Mouse (Mus musculus): ENCODE measurements around the gene Frmd4a.
"Not testable (repeated sequence)": the region's sequence is repeated elsewhere in the genome, so short reads cannot be mapped to it uniquely, and the experiment has no call there.

Gene Frmd4a

DNA sequence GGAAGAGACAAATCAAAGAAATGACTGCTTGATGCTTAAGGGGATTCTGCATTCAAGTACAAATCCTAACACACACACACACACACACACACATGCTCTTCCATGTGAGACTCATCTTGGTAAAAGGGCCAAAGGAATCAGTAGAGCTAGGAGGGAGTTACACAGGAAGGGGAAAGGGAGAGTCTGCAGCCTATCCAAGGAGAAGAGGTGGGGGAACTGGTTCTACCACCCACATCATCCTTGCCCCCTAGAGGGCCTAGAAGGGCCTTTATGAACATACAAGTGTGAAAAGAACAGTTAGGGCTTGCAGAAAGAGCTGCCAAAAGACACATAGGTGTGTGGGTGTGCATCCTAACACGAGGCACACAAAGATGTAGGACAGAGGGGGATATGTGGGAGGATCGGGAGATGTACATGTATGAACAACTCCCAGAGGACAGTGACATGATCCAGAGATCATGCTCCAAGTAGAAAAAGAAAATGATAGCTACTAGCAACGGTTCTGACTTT lies 576.4 kb downstream of the Frmd4a start:
- DNase-seq = no peak

DNA sequence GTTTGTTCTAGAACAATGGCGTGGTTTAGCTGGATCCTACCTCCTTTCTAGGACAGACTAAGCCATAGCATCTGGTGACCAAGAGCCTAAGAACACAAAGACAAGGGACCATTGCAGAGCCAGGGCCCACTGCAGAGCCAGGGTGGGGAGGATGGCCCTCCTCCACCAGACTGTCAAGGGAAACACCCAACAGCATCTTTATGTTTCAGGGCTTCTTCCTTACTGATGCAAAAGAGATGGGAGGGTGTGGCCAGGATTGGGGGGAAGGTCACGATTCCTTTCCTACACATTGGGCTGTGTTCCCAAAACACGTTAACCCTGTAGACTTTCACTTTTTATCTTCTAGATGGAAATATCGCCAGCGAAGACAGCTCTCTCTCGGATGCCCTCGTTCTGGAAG lies 579.5 kb downstream of the Frmd4a start:
- DNase-seq = no peak

DNA sequence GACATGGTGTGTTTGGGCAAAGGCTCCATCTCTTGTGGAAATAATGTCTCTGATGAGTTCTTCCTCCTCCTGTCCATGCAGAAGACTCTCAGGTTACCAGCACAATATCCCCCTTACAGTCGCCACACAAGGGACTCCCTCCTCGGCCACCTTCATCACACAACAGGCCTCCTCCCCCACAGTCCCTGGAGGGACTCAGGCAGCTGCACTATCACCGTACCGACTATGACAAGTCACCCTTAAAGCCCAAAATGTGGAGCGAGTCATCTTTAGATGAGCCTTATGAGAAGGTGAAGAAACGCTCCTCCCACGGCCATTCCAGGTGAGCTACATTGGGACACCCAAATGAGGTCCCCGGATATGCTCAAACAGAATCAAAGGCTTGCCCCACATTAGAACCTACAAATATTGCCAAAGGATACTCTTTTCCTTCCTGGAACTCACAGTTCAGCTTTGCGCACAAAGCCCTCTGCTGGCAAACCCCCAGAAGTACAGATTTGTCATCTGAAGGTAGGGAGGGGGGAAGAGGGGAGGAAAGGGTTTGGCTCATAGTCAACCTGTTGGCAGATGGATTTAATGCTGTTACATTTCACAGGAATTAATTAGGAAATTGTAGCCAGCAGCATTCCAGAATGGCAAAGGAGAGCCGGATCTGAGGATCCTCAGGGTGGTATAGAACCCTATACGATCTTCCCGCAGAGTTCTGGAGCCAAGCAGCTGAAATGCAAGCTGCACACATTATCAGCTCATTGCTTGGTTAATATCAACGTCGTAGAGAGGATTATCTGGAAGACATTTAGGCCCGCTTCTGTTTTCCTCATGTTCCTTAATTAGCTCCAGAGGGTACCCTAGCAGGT lies 583.7 kb downstream of the Frmd4a start:
- DNase-seq = peak; percentile 75 to 89

DNA sequence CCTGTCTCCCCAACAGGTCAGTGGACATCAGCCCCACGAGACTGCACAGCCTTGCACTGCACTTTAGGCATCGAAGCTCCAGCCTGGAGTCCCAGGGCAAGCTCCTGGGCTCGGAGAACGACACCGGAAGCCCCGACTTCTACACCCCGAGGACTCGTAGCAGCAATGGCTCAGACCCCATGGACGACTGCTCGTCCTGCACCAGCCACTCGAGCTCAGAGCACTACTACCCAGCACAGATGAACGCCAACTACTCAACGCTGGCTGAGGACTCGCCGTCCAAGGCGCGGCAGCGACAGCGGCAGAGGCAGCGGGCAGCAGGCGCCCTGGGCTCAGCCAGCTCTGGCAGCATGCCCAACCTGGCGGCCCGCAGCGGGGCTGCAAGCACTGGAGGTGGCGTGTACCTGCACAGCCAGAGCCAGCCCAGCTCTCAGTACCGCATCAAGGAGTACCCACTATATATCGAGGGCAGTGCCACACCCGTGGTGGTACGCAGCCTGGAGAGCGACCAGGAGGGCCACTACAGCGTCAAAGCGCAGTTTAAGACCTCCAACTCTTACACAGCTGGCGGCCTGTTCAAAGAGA lies 585.9 kb downstream of the Frmd4a start:
- peak in 1 of 2 experiments; percentile 41 for DNase-seq

DNA sequence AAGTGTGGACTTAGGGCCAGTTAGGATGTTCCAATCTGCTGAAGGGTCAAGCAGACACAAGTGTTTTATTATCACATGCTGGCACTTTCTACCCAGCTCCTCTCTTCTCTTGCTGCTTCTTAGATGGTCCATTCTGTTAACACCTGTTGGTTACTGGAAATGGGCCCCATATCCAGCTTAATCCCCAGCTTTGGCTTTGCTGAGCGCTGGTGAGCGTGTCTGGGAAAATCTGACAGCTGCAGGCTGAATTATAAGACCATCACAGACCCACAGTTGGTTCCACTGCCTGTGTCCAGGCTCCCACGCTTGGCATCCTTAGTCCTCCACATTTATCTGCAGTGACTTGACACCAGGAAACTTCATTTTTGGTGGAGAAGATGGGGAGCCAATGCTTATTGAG lies 589.0 kb downstream of the Frmd4a start:
- DNase-seq = no peak

DNA sequence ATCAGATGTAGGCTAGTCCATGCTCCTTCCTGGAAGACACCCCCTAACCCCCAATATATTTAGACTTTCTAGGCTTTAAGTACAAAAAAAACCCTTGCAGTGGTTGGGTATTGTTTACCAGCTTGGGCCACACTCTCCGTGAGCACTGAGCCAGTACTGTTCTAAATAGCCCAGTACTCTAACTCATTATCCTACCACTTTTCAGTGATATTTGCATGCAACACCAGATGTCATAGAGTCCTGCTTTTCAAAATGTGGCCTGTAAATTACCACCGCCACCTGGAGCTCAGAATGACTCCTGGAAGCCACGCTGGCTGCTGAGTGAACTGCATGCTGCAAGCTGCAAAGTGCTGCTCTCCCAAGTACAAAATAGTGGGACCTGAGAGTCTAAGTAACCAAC lies 590.7 kb downstream of the Frmd4a start:
- no peak for DNase-seq

DNA sequence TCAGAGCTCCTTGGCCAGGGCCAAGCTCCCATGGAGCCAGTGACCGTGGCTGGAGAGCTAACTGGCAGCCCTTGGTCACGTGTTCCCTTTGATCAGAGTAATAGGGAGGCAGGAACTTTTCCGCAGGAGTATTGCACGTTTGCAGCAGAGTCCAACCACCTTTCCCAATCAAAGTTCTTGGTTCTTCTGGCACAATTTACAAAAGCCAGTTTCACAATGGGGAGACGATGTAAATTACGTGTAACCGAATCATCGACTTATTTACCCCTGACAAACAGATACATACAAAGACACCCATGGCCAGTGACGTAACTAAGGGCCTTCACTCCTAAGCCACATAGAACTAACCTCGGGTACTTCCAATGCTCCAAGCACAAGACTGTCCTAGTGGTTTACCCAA lies 591.9 kb downstream of the Frmd4a start:
- DNase-seq = no peak

DNA sequence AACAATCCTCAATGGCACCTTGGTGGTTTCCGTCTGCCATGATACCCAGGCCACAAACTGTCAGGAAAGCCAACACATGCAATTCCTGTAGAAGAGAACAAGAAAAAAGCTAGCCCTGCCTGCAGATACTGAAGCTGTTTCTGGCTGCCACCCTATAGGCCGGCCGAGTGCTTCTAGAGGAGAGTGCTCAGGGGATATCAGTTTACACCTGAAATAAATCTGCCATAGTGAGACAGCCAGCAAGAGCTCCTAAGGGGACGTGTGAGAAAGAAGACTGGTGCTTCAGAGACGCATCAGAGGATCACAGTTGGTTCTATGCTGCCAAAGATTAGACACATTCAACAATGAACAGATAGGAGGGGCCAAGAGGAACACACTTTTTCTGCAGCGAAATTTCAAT lies 593.8 kb downstream of the Frmd4a start:
- DNase-seq = no peak

DNA sequence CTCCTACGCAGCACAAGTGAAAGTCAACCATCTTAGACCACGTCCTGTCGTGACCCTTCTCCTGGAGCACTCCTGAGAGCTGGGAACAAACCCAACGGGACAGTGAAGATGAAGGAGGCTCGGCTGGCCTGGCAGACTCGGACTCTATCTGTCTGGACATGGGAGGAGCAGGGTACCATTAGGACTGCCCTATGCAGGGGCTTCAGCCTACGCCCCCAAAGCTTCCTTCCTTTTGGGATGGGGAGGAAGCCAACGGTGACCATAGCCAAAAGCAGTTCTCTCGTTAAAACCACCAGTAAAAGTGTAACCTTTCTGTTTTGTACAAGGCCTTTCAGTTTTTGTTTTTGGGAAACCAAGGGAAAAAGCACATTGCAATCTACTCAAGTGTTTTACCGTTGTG lies 594.2 kb downstream of the Frmd4a start:
- DNase-seq = no peak

DNA sequence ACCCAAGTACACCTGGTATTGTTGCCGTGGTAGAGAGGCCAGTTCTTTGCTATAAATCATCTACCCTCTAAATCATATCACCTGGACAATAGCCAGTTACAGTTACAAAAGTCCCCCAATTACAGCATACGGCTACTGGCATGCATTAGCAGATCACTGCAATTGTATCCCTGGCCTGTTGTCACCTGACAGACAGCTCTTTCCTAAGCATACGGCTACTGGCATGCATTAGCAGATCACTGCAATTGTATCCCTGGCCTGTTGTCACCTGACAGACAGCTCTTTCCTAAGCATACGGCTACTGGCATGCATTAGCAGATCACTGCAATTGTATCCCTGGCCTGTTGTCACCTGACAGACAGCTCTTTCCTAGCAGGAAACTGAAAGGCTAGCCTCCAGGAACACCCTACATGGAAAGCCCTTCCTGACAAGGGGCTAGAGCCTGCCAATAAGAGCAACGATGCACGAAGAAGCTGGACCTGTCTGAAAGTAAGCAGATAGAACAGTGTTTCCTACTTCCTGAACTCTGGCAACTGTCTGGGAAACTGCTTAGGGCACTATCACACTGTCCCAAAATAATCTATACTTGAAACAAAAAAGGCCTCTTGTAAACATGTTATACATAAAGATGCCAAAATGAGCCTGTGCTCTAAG lies 596.9 kb downstream of the Frmd4a start:
- not testable (repeated sequence) for DNase-seq

DNA sequence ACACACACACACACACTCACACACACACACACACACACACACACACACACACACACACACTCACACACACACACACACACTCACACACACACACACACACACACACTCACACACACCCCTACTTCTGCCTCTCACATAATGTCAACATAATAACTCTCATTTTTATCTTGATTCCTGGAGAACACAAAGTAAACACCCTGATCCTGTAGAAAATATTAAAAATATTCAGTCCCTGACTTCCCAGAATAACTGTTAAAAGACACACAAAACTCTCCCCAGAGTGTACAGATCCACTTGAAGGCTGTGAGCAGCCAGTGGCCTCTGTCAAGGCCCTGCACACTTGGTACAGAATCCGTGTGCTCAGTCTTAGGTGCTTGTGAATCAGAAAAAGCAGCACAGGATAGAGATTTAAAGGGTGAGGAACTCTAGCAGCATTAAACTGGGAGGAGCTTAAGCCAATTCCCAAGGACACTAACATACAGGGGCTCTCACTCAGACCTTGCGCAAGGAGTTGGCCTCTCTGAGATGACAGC lies 597.6 kb downstream of the Frmd4a start:
- DNase-seq = no peak

DNA sequence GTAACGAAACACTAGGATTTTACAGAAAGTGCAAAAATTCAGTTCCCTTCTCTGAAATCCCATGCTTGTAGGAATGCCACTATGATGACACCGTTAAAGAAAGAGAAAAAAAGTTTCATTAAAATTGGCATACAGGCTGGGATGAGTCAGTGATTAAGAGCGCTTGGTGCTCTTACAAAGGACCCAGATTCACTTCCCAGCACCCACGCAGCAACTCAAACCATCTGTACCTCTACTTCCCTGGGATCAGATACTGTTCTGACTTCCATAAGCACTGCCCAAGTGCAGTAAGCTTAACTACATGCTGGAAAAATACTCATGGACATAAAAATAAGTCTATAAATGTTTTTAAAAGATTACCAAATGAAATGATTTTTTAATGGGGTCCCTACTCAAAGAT lies 599.5 kb downstream of the Frmd4a start:
- no peak for DNase-seq

DNA sequence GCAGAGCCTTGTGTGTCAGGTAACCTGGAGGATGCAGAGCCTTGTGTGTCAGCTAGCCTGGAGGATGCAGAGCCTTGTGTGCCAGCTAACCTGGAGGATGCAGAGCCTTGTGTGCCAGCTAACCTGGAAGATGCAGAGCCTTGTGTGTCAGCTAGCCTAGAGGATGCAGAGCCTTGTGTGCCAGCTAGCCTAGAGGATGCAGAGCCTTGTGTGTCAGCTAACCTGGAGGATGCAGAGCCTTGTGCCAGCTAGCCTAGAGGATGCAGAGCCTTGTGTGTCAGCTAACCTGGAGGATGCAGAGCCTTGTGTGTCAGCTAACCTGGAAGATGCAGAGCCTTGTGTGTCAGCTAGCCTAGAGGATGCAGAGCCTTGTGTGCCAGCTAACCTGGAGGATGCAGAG lies 601.6 kb downstream of the Frmd4a start:
- peak in 1 of 2 experiments; percentile 59 for DNase-seq

DNA sequence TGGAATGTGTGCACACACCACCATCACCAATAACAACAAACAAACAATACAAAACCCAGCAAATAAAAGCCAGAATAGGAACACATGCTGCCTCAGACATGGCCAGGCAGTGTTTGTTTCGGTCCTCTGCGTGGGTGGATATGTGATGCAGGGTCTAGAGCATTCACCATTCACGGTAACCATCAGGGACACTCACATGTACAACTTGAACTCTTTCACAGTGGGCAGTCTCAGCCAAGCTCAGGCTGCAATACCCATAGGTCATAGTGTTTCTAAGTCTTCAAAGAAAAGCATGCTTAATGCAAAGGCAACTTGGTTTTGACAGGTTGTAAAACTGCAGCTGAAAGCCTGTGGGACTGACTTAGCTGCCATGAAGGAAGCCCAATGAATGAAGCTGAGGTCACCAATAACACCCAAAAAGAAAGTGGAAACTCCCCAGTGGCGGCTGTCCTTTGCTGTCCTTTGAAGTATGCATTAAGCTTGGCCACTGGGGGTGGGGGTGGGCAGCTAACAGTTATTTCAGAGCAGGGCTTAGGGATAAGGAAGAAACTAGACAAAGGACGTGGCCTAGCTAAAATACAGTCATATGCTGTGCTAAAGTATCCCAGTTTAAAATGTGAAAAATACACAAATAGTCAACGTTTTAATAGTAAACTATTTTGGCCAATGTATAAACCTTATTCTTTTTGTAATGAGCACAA lies 602.5 kb downstream of the Frmd4a start:
- DNase-seq = no peak

DNA sequence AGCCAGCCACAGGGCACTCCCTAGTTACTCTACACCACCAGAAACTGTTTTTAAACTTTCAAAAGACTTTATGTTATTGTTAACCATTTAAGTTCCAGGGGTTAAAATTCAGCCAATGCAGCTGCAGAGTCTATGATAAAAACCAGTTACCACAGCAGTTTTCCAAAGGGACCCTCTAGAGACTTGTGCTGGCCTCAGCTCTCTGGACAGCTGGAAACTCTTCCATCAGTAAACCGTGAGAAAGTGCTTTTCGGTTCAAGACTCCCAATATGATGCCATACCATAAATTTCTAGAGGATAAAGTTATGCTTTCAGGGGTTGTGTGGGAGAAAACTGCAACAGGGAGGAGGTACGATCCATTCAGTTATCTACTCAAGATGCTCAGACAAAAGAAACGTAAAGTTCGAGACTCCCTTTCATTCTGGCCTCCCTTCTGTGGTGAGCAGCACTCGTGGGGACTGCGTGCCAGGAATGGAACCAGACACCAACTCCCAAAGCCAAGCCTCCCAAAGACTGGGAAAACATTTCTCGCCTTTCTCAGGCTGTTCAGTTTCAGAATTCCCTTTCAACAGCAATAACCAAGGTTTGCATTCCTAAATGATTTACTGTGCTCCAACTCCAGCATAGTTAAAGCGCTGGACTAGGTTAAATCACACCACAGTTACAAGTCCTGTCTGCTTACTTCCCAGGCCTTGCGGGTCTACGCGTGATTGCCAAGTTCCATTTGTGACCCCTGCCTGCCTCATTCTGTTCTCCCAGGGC lies 603.3 kb downstream of the Frmd4a start:
- no peak for DNase-seq

DNA sequence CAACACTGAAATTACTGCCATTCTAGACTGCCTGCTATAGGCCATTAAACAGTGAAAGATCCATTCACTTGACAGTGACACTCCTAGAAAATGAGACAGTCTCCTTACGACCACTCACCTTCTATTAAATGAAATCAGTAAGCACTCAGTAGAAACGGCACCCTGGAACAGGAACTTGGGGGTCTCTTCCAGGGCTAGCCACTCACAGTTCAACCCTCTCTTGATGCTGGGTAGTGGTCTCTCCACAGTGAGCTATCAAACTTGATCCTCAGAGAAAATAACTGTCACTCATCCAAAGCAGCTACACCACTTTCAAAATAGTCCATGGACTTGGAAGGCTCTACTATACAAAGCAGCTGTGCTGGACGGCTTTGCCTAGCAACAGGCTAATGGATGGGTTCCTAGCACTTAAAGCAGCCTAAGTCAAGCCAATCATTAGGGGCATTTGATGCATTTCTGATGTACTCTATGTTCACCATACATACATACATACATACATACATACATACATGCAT lies 604.0 kb downstream of the Frmd4a start:
- DNase-seq = no peak

DNA sequence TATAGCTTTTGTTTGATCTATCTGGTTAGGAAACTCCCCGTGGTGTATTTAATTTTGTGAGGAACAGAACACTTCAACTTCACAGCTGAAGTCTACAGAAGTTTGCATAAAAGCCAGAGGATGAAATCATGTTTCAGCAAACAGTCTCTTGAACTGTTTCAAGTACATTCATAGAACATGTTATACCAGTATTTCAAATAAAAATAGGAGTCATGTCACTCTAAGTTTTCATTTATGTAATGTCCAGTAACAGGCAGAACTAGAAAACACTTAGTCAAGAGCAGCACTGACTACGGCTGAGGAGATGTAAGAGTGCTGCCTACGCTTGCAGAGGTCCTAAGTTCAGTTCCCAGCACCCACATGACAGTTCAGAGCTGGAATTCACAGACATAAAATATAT lies 609.4 kb downstream of the Frmd4a start:
- DNase-seq = no peak

DNA sequence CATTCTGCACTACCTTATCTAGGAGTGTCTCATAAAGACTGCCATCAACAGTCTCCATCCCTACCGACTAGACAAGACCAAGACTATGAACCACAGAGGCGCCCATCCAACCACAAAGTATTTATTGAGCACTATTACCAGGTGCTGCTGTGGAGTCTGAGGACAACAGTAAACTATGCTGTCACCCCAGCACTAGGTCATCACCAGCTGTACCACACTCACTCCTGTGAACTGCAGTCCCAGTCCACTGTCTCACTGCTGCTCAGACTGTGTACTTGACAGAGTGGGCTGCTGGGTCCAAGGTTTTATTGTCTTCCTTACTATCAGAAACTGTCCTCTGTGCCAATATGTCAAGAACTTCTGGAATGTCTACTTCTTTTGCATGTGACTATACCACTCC lies 611.4 kb downstream of the Frmd4a start:
- DNase-seq = no peak

DNA sequence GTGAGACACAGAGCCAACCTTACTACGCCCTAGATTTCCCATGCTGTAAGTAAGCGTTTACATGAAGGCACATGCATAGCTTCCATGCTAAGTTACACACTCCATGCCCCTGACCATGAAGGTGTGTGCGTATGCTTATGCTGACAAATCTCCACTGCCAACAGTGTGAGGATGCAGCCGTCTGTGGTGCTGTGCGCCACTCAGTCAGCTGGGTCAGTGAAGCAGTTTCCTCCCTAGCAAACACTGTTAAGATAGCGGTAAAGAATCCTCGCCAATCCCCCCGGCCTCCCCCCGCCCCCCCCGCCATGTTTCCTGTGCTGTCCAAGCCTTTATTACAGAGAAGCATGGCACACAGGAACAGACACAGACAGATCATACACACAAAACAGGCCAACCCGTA lies 612.0 kb downstream of the Frmd4a start:
- no peak for DNase-seq

DNA sequence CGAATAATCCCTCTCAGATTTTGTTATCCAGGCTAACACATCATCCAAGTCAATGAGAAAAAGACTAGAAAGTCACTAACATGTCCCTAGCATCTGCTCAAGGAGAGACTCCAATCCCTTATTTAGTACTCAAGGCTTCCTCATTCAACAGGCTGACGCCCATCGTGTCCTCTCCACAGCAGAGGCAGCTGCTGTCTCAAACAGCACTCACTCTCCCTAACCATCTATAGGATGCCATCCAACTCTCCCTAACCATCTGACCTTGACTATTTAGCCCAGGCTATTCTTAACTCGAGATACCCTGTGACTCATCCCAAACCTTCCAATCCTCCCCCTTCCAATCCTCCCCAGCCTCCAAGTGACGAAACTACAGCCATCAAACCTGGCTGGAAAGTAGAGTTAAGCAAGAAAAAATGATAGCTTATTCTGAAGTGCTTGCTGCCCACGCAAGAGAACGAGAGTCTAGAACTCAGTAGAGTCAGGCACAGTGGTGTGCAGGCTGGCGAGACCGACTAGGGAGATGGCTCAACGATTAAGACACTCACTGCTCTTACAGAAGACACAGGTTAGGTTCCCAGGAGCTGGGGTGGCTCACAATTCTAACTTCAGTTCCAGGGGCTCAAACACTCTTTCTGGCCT lies 612.8 kb downstream of the Frmd4a start:
- no peak for DNase-seq

DNA sequence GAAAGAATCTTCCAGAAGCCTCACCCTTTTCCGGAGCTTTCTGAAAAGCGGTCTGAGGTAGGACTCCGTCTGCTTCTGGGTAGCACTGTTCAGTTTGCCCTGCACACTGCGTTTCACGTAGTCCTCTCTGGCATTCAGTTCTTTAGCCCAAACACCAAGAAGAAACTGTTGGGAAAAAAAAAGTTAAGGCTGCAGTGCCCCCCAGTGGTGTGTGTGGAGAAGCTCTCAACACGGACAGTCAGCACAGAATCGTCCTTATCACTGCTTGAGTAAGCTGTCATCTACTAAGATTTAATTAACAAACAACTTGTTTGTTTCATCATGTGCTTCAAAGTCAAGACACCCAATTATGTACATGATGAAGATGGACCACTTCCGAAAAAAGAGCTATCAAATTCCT lies 618.3 kb downstream of the Frmd4a start:
- peak; percentile 21 to 45 for DNase-seq

All from cerebellum, postnatal 25 days (tissue).